Mouse (Mus musculus): ENCODE data around the gene Pax4. TPM values are rescaled to one million over a fixed set of nuclear protein-coding genes. Genes with fewer than 3 reads are reported as not detected.

Pax4 gene
- total and polyA plus RNA-seq, 3 experiments = not detected

GRCm38 (mm10) chr6:28460534-28460933 is 11.4 kb upstream of the Pax4 start:
- no peak overlapping the region for H3K9ac ChIP-seq (ENCODE audit: low read depth, low read length)
- no peaks in the 10 kb centered on the region for H3K4me1 ChIP-seq (ENCODE audit: control insufficient read depth, insufficient read depth, low read length)
- 4% methylated on average over 5 of the region's 5 CpGs for WGBS
- no peak overlapping the region for H3K4me3 ChIP-seq
- H3K36me3 ChIP-seq (ENCODE audit: control insufficient read depth, insufficient read depth, low read length) = no peaks in the 10 kb centered on the region
- H3K27me3 ChIP-seq (ENCODE audit: control insufficient read depth, insufficient read depth, low read length) = no peaks in the 10 kb centered on the region
- DNase-seq = peak; percentile 75 to 84
- H3K27ac ChIP-seq = no peak overlapping the region
- TF ChIP-seq POLR2A (IDR thresholded peaks at IDR 0.05; ENCODE audit: insufficient read depth, low read depth, low read length) (no peak), CTCF (IDR thresholded peaks at IDR 0.05) (peak; percentile 93)
- H3K79me2 ChIP-seq (replicated peaks; ENCODE audit: control insufficient read depth, insufficient read depth, low read length) = no peaks in the 10 kb centered on the region
- intact Hi-C loops (cut with DNase I) = loop anchor here (1.0 to 5.0 kb wide), 3 partner anchors 38 to 151 kb away; partner anchors contain the start of gene Arf5

- H3K4me1 ChIP-seq (ENCODE audit: control insufficient read depth, insufficient read depth, low read length) = no peaks in the 10 kb centered on the region
These were observed 10.1 kb upstream of the Pax4 start for GRCm38 (mm10) chr6:28459221-28459668.

GRCm38 (mm10) chr6:28450977-28451376 is 1.8 kb upstream of the Pax4 start:
- intact Hi-C loops (cut with DNase I) = no loop called here
- 3% methylated on average over 12 of the region's 12 CpGs for WGBS
- H3K9ac ChIP-seq (ENCODE audit: low read depth, low read length) = no peak overlapping the region
- TF ChIP-seq POLR2A (IDR thresholded peaks at IDR 0.05; ENCODE audit: insufficient read depth, low read depth, low read length) (no peak), EP300 (IDR thresholded peaks at IDR 0.05; ENCODE audit: insufficient read depth, low read depth, low read length) (no peak)
- H3K4me1 ChIP-seq (ENCODE audit: control insufficient read depth, insufficient read depth, low read length) = no peaks in the 10 kb centered on the region
- DNase-seq = no peak
- no peak overlapping the region for H3K4me3 ChIP-seq
- peaks cover 6% of the 10 kb centered on the region; the same call in 1 of the 2 replicates for H3K27me3 ChIP-seq (ENCODE audit: control insufficient read depth, insufficient read depth, low read length)
- no peaks in the 10 kb centered on the region for H3K36me3 ChIP-seq (ENCODE audit: control insufficient read depth, insufficient read depth, low read length)
- H3K27ac ChIP-seq = no peak overlapping the region
- H3K79me2 ChIP-seq (replicated peaks; ENCODE audit: control insufficient read depth, insufficient read depth, low read length) = no peaks in the 10 kb centered on the region

More at GRCm38 (mm10) chr6:28459221-28459668, 10.1 kb upstream of the Pax4 start:
- Histone ChIP-seq H3K79me2 (replicated peaks; ENCODE audit: control insufficient read depth, insufficient read depth, low read length) (no peaks in the 10 kb centered on the region), H3K27ac (no peak overlapping the region), H3K4me3 (no peak overlapping the region), H3K36me3 (ENCODE audit: control insufficient read depth, insufficient read depth, low read length) (no peaks in the 10 kb centered on the region), H3K27me3 (ENCODE audit: control insufficient read depth, insufficient read depth, low read length) (no peaks in the 10 kb centered on the region), H3K9ac (ENCODE audit: low read depth, low read length) (no peak overlapping the region)
- no peak for DNase-seq
- no peak for TF ChIP-seq POLR2A (IDR thresholded peaks at IDR 0.05; ENCODE audit: insufficient read depth, low read depth, low read length)
- TF ChIP-seq EP300 (IDR thresholded peaks at IDR 0.05; ENCODE audit: insufficient read depth, low read depth, low read length) = no peak
- TF ChIP-seq CTCF (IDR thresholded peaks at IDR 0.05) = no peak
- intact Hi-C loops (cut with DNase I) = no loop called here

GRCm38 (mm10) chr6:28450481-28450880 is 1.3 kb upstream of the Pax4 start:
- H3K4me1 ChIP-seq (ENCODE audit: control insufficient read depth, insufficient read depth, low read length) = no peaks in the 10 kb centered on the region
- no peaks in the 10 kb centered on the region for H3K36me3 ChIP-seq (ENCODE audit: control insufficient read depth, insufficient read depth, low read length)
- H3K79me2 ChIP-seq (replicated peaks; ENCODE audit: control insufficient read depth, insufficient read depth, low read length) = no peaks in the 10 kb centered on the region
- no peak overlapping the region for H3K27ac ChIP-seq
- H3K27me3 ChIP-seq (ENCODE audit: control insufficient read depth, insufficient read depth, low read length) = peaks cover 6% of the 10 kb centered on the region; the same call in 1 of the 2 replicates
- no peak for DNase-seq
- WGBS = 16% methylated on average over 5 of the region's 5 CpGs
- no peak for TF ChIP-seq EP300 (IDR thresholded peaks at IDR 0.05; ENCODE audit: insufficient read depth, low read depth, low read length)
- no peak for TF ChIP-seq CTCF (IDR thresholded peaks at IDR 0.05)
- TF ChIP-seq POLR2A (IDR thresholded peaks at IDR 0.05; ENCODE audit: insufficient read depth, low read depth, low read length) = no peak
- intact Hi-C loops (cut with DNase I) = no loop called here
- no peak overlapping the region for H3K9ac ChIP-seq (ENCODE audit: low read depth, low read length)
- H3K4me3 ChIP-seq = no peak overlapping the region

GRCm38 (mm10) chr6:28447937-28448336 is 1.2 kb downstream of the Pax4 start:
- intact Hi-C loops (cut with DNase I) = no loop called here
- H3K79me2 ChIP-seq (replicated peaks; ENCODE audit: control insufficient read depth, insufficient read depth, low read length) = no peaks in the 10 kb centered on the region
- H3K27me3 ChIP-seq (ENCODE audit: control insufficient read depth, insufficient read depth, low read length) = peaks cover 4% of the 10 kb centered on the region; the same call in 1 of the 2 replicates
- WGBS = 51% methylated on average over 7 of the region's 7 CpGs
- no peaks in the 10 kb centered on the region for H3K36me3 ChIP-seq (ENCODE audit: control insufficient read depth, insufficient read depth, low read length)
- no peaks in the 10 kb centered on the region for H3K4me1 ChIP-seq (ENCODE audit: control insufficient read depth, insufficient read depth, low read length)
- DNase-seq = no peak
- no peak for TF ChIP-seq CTCF (IDR thresholded peaks at IDR 0.05)
- no peak for TF ChIP-seq EP300 (IDR thresholded peaks at IDR 0.05; ENCODE audit: insufficient read depth, low read depth, low read length)
- no peak for TF ChIP-seq POLR2A (IDR thresholded peaks at IDR 0.05; ENCODE audit: insufficient read depth, low read depth, low read length)
- H3K4me3 ChIP-seq = no peak overlapping the region
- no peak overlapping the region for H3K9ac ChIP-seq (ENCODE audit: low read depth, low read length)
- no peak overlapping the region for H3K27ac ChIP-seq

GRCm38 (mm10) chr6:28431538-28431855 is 17.7 kb downstream of the Pax4 start:
- Histone ChIP-seq H3K27me3 (ENCODE audit: control insufficient read depth, insufficient read depth, low read length) (no peaks in the 10 kb centered on the region), H3K9ac (ENCODE audit: low read depth, low read length) (no peak overlapping the region), H3K36me3 (ENCODE audit: control insufficient read depth, insufficient read depth, low read length) (no peaks in the 10 kb centered on the region), H3K4me1 (ENCODE audit: control insufficient read depth, insufficient read depth, low read length) (no peaks in the 10 kb centered on the region), H3K79me2 (replicated peaks; ENCODE audit: control insufficient read depth, insufficient read depth, low read length) (no peaks in the 10 kb centered on the region), H3K27ac (no peak overlapping the region), H3K4me3 (no peak overlapping the region)
- DNase-seq = no peak
- TF ChIP-seq CTCF (IDR thresholded peaks at IDR 0.05) (no peak), POLR2A (IDR thresholded peaks at IDR 0.05; ENCODE audit: insufficient read depth, low read depth, low read length) (no peak), EP300 (IDR thresholded peaks at IDR 0.05; ENCODE audit: insufficient read depth, low read depth, low read length) (no peak)
- intact Hi-C loops (cut with DNase I) = no loop called here
- 73% methylated on average over 6 of the region's 6 CpGs for WGBS
